Mouse (Mus musculus): Measurements from ENCODE around the gene Crybg3. TPM values are rescaled to one million over a fixed set of nuclear protein-coding genes. Genes with fewer than 3 reads are reported as not detected.

The Crybg3 gene
- total RNA-seq, 1 experiment from 2014 or later, result 37.0 TPM

DNA sequence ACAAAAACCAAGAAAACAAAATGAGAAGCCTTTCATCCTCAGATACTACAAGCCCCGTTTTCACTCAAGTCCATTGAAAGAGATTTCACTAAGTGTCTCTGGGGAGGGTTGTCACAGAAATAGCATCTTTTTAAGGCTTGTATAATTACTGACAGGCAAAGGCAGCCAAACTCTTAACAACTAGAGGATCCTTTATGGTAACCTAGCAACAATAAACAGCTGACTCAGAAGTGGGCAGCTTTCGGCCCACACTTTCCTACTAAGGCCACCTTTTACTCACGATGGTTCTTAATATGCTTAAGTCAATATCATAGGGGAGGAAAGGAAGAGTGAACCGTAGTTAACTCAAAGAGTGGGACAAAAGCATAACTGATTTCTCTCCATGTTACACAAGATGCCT, 53.3 kb downstream of the Crybg3 start:
- no peak for ATAC-seq (ENCODE audit: extremely low read depth, insufficient number of reproducible peaks, low FRiP score, poor library complexity, severe bottlenecking)

DNA sequence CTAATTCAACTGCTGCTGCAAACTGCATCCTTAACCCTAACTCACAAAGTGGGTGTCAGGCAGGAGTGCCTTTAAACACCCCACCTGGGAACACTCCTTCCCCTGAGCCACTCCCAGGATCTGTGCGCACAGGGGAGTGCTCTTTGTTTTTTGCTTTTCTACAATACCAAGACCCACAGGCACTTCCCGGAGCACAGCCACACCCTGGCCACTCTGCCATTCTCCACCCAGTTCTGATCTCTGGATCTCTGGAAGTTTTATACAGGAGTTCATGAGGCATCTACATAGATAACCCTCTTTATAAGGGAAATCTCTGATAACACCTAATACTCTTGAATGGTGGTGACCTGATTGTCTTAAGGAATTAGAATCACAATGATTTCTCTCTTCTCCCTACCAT, 55.4 kb downstream of the Crybg3 start:
- ATAC-seq (ENCODE audit: extremely low read depth, insufficient number of reproducible peaks, low FRiP score, poor library complexity, severe bottlenecking), result no peak

DNA sequence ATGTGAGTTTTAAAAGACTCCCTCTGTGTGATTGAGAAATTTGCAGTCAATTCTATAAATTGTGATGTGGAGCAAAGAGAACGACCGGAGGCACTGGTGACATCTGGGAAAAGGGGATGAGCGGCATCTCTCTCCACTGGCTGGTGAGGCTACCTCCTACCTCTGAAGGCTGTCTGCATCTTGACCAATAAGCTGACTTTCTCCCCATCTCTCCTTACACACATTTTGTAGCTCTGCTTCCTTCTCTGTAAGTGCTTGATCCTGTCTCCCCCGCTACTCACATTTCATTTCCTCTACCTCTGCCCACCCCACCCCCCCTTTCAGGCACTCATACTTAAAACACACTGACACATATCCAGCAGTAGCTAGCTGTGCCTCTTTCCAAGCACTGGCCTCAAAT, 59.4 kb downstream of the Crybg3 start:
- no peak for ATAC-seq (ENCODE audit: extremely low read depth, insufficient number of reproducible peaks, low FRiP score, poor library complexity, severe bottlenecking)

DNA sequence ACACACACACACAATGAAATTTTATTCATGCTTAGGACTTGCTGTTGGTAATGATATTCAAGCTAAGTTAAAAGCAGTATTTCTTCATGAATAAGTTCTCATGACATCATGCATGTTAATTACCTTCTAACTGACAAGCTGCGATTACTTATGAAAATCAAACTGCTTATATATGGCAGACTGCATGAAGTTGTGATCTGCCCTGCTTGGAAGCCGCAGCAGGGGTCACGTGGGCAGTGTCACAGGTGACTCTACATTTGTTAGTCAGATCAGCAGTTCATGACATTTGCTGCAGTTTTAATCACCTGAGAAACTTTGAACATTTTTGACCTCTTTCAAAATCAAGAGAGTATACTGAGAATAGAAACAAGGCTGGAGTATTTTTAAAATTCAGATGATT, 59.8 kb downstream of the Crybg3 start:
- ATAC-seq (ENCODE audit: extremely low read depth, insufficient number of reproducible peaks, low FRiP score, poor library complexity, severe bottlenecking), result no peak

DNA sequence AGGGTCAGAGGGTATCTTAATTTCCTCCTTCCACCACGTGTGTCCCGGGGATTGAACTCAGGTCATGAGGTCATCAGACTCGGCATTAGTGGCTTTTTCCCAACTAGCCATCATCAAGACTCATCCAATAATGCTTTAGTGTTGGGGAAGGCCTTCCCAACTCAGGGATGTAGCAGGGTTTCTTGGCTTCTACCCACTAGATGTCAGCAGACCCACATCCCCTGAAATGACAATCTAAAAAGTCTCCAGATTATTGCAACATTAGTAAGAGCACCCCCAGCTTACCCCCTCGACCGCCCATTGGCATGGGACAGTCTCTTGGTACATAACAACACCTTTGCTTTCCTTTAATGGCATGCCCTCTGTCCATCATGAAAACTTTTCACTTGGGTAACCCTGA, 65.1 kb downstream of the Crybg3 start:
- ATAC-seq (ENCODE audit: extremely low read depth, insufficient number of reproducible peaks, low FRiP score, poor library complexity, severe bottlenecking), result no peak

DNA sequence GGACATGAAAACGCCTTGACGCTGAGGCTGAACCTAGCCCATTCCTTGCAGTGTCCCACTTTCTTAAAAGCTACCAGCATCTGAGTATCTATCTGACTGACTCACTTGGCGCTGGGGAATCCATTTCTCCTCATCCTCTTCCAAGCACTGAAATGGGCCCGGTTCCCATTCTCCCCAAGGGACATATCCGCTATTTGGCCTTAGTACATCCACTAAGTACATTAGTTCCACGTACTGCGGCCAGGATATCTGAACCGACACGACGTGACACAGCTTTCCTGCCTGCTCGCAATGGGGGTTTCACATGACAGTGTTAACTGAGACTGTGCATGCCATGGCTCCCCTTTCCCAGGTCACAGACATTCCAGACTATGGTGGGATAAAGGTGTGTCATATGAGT, 66.4 kb downstream of the Crybg3 start:
- no peak for ATAC-seq (ENCODE audit: extremely low read depth, insufficient number of reproducible peaks, low FRiP score, poor library complexity, severe bottlenecking)

DNA sequence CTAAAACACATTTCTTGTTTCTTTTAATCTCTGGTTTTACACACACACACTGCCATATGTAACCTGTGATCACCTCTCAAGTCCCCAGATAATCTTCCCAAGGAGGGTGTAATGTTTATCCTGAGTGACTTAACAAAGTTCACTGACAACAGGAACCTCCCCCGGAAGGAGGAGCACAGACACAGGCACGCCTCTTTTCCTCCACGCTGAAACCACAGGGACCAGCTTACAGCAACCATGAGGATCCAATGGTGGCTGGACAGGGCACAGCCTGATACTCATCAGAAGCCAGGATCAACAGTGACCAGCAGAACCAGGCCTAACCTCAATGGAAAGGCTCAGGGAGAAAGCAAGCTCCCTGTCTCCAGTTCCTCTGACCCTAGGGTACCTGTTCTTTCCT, 68.2 kb downstream of the Crybg3 start:
- ATAC-seq (ENCODE audit: extremely low read depth, insufficient number of reproducible peaks, low FRiP score, poor library complexity, severe bottlenecking), result no peak

DNA sequence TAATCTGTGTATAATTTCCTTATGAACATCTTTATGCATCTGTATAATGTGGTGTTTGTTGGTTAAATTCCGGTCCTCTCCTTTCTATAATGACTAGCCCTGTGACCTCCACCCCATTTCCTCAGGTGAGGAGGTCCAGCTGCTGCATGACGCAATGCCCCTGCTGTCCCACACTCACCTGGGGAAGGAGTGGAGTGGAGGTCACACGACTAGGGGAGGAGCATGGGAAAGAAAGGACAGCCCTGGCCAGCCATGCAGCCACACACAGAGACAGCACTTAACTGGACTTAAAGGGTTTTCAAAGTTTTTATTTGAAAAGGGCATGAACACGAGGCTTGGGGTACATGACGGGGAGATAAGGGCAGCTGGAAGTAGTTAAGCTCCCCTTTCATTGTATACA, 69.5 kb downstream of the Crybg3 start:
- ATAC-seq (ENCODE audit: extremely low read depth, insufficient number of reproducible peaks, low FRiP score, poor library complexity, severe bottlenecking), result no peak

DNA sequence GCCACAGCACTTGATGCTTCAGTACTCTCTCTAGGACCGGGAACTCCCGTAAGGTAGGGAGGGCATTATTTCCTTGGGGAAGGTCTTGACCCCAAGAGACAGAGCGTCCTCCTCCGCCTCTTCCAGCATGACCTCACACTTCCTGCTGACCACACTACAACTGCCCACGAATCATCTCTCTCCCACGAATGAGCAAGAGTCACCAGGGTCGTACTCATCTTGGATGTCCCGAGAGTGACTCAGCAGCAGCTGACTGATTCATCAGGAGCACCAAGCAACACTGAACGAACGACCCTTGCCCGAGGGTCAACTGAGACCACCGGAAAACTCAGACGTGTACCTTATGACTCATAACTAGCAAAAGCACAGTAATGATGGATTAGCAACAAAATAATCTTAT, 71.2 kb downstream of the Crybg3 start:
- no peak for ATAC-seq (ENCODE audit: extremely low read depth, insufficient number of reproducible peaks, low FRiP score, poor library complexity, severe bottlenecking)

DNA sequence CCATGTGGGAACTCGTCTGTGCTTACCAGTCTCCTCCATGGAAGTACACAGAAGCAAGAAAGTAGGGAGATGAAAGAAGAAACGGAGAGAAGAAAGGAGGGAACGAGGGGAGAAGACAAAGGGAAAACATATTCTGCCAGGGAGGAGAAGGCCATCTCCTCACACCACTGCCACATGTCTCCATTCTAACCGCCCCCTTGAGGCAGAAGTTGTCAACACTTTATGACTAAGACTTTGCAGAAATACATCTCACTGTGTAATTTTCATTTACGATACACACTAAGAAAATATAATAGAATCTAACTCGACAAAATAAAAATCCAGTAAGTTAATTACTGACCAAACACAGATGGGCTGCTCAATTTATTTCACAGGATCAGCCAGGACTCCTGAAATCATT, 73.8 kb downstream of the Crybg3 start:
- ATAC-seq (ENCODE audit: extremely low read depth, insufficient number of reproducible peaks, low FRiP score, poor library complexity, severe bottlenecking), result no peak

DNA sequence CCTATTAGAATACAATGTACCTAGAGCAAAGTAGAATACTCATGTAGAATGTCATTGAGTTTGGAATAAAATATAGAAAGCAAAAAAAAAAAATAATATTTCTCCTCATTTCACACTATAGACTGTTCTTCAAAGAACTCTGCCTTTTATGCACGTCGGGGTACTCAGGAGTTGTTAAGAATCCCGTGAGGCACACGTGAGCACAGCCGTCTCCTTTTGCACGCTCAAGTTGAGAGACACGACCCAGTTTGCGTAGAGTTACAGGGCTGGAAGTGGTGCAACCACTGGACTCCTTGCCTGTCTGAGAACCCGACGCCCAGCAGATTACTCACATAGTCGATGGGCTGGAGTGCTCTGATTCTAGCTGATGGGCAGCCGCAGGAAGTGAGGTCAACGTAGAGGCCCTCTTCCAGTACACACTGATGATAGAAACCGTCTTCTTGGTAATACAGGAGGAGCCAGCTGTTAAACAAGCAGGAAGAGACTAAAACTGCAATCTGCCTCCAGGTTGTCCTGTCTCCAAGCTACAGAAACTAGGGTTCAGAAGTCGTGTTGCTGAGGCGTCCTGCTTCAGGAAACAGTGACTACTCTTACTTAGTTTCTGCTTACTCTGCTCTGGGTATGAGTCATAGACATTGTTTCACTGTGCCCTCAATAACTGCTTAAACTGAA, 78.9 kb downstream of the Crybg3 start:
- ATAC-seq (ENCODE audit: extremely low read depth, insufficient number of reproducible peaks, low FRiP score, poor library complexity, severe bottlenecking), result no peak

DNA sequence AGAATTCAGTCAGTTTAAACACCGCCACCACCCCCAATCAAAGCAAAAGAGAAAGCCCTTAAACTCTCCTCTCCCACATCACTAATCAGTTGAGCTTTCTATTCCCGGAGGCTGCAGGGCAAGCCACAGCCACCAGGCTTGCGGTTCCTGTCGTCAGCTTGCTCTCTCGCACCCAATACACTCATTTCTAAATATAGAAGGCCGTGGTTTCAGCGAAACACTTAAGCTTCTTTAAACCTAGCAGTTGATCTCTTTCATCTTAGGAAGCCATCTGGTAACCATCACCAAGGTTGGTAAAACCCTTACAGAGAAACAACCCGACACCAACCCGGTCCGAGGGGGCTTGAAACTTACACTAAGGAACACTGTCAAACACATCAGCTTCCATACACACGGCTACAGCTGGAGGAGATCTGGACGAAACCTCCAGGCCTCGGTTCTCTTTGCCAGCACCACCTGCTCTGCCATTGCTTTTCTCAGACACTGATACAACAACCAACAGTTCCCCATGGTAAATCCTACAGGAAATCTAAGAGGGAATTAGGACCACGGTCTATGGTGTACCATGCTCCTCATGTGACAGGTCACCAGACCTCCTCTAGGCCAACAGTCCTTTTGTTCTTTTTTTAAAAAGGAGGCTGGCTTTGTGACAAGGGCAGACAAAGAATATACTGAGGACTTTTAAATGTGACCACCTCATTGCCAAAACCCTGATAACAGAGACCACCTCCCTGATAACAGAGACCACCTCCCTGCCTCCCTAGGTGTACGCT, 83.1 kb downstream of the Crybg3 start:
- ATAC-seq (ENCODE audit: extremely low read depth, insufficient number of reproducible peaks, low FRiP score, poor library complexity, severe bottlenecking), result peak; percentile 83

DNA sequence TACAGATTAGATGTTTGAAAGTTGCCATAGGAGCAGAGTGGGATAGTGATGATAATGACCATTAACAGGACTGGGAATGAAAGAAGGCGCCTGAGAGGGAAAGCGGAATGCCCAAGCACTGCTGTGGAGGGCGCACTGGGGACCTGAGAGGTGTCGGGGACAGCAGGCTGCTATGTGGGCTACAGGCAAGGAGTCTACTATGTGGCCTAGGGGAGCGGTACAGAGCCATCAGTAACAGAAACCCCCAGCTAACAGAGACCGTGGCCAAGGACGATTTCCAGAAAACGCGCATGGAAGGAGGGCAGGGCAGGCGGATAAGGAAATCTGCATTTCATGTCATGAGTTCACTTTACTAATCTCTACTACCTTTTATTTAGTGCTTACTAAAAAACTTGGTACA, 83.8 kb downstream of the Crybg3 start:
- no peak for ATAC-seq (ENCODE audit: extremely low read depth, insufficient number of reproducible peaks, low FRiP score, poor library complexity, severe bottlenecking)

DNA sequence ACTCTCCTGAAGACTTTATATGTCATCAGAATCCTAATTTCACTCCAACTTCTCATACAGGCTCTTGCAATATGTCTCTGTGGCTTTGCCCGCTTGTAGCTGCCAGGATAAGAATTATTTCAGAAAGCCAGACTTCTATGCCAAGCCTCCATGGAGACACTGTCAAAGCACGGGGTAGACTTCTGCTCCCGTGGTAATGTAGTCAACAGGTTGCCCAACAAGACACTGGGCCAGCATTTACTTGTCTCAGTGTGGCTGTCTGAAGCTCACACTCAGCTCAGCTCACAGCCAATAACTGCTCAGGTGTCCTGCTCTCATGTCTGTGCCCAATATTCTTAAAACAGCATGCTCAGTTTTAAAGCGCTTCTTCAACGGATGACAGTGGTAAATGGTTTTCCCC, 85.6 kb downstream of the Crybg3 start:
- no peak for ATAC-seq (ENCODE audit: extremely low read depth, insufficient number of reproducible peaks, low FRiP score, poor library complexity, severe bottlenecking)

DNA sequence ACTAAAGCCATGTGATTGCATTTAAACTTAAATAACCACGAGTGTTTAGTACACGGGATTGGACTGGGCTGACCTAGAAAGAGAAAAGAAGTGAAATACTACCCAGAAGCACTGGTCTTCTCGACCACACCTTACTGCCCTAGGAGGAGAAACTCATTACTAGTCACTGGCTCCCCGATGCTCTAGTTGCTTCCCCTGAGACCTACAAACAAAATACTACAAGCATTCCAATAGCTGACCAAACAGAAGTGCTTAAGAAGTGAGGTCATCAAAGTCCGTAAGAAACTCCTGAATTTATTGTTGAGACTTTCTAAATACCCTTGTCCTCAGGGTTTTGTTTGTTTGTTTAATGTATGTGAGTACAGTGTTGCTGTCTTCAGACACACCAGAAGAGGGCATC, 90.9 kb downstream of the Crybg3 start:
- ATAC-seq (ENCODE audit: extremely low read depth, insufficient number of reproducible peaks, low FRiP score, poor library complexity, severe bottlenecking), result no peak

DNA sequence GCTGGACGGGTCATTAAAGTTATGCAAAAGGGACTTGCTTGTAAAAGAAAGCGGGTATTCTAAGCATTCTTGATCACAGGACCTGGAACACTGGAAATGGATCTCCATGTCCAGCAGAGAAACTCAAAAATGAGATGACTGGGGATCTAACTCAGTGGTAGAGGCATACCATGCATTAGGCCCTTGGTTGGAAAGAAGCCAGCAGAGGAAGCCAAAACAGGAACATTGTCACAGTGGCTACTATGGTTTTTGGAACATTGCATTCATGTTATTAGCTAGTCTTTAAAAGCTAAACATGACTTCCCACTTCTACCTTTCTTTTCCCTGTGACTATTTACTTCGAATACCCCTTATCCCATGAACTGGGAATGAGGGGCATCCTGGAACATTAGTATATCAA, 101.6 kb downstream of the Crybg3 start:
- no peak for ATAC-seq (ENCODE audit: extremely low read depth, insufficient number of reproducible peaks, low FRiP score, poor library complexity, severe bottlenecking)

DNA sequence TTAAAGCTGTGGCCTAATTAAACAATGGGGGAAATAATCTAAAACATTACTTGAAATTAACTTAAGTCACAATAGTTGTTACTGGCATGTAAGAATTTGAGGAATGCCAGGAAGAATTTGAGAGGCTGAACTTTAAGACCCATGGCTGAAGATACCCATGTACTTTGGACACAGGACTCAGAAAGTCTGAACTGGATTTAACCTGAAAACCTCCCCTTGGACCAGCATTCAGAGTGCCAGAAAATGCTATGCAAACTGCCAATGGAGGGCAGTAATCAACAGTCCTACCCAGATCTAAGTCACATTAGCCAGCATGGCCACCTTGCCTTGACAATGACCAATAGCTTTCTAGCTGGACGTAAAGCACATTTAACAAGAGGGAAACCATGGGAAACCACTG, 102.8 kb downstream of the Crybg3 start:
- ATAC-seq (ENCODE audit: extremely low read depth, insufficient number of reproducible peaks, low FRiP score, poor library complexity, severe bottlenecking), result no peak

DNA sequence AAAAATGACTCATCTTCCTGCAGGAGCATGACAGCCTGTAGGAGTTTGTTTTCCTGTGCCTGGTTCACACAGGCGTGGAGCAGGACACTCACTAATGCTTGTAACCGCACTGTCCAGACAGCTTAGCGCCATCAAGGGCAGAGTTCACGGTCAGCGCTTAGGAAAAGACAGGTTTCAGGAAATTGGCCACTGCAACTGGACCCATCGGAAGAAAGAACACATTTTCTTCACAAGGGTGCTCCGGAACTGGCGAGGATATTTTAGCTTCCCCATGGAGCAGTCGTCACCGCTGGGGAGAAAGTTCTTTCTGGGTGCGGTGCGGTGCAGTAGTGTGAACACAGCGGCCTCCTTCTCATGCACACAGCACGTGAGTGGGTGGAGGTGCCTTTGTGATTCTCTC, 107.6 kb downstream of the Crybg3 start:
- ATAC-seq (ENCODE audit: extremely low read depth, insufficient number of reproducible peaks, low FRiP score, poor library complexity, severe bottlenecking), result no peak

DNA sequence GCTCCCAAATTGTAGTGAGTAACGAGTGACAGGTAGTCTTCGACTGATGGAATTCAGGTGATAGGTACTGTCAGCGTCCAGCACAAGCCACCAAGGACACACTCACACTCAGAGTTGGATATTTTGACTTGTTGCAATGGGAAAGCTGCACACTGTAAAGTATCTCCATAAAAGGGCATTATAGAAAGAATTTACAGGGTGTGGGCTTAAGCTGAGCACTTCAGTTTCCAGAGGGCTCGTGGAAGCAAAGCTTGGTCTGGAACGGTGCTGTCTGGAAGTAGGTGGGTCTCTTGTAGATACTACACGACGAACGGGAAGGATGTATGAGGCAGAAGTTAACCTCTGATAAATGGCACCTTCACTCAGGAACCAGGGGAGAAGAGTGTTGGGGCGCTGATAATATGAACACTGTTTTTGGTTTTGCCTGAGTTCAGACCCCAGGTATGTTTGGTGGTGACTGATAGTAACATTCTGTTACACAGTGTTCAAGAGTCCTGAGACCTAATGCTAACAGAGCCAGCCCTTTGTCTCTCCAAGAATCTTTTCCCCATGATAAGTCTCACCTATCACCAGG, 112.7 kb downstream of the Crybg3 start:
- no peak for ATAC-seq (ENCODE audit: extremely low read depth, insufficient number of reproducible peaks, low FRiP score, poor library complexity, severe bottlenecking)

DNA sequence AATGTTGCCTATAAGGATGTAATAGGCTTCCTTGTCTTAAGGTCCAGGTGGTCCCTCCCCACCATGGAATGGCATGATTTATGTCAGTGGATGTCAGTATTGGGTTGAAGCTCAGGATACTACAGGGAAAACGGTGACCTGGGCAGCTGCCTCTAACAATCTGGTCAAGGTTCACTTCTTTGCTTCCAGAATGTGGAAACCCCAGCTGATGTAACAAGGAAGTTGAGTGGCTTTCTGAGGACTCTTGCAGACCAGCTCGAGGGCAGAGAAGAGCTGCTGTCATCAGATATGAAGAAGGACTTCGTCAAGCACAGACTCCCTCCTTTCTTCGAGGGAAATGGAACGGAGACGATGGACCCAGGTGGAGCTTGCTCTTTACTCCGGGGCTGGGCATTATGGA, 113.5 kb downstream of the Crybg3 start:
- ATAC-seq (ENCODE audit: extremely low read depth, insufficient number of reproducible peaks, low FRiP score, poor library complexity, severe bottlenecking), result no peak
